Mouse (Mus musculus) heart, postnatal 0 days (tissue): ENCODE measurements around the gene Gfra1. TPM values are rescaled to one million over a fixed set of nuclear protein-coding genes. Genes with fewer than 3 reads are reported as not detected.

Source experiments
- ATAC-seq: fragments of 200-750 bp; cut with Nextera tagmentation; 2 replicates; pipeline ENCODE4 v1.8.0; 2017; ENCODE audit warnings: low read depth, moderate number of reproducible peaks, moderate library complexity; ENCODE audit not compliant: insufficient read depth
- DNase-seq: peaks from one replicate; pipeline ENCODE4 v3.0.0-alpha.2; 2016; ENCODE audit warnings: low spot score
- H3K27ac ChIP-seq: fragments of 300-500 bp; sonication (generic); 2 replicates; pipeline ENCODE4 v1.5.1; 2014; ENCODE audit warnings: low read depth, mild to moderate bottlenecking
- H3K27me3 ChIP-seq: fragments of 300-500 bp; sonication (generic); 2 replicates; pipeline ENCODE4 v1.6.1; 2014; ENCODE audit warnings: low read length, mixed read lengths; ENCODE audit not compliant: control insufficient read depth, insufficient read depth
- H3K36me3 ChIP-seq: fragments of 300-500 bp; sonication (generic); replicated peaks from 2 replicates; pipeline ENCODE4 v1.6.1; 2014; ENCODE audit warnings: low read length, mixed read lengths; ENCODE audit not compliant: control insufficient read depth, insufficient read depth
- H3K4me1 ChIP-seq: fragments of 300-500 bp; sonication (generic); 2 replicates; pipeline ENCODE4 v1.6.1; 2014; ENCODE audit warnings: antibody characterized with exemption; ENCODE audit not compliant: control insufficient read depth, insufficient read depth
- H3K4me2 ChIP-seq: fragments of 300-500 bp; sonication (generic); 2 replicates; pipeline ENCODE4 v1.6.1; 2014; ENCODE audit warnings: low read depth, mild to moderate bottlenecking, low read length, moderate library complexity
- H3K4me3 ChIP-seq: fragments of 300-500 bp; sonication (generic); 2 replicates; pipeline ENCODE4 v1.5.1; 2014; ENCODE audit warnings: low read depth, low read length
- H3K9ac ChIP-seq: fragments of 300-500 bp; sonication (generic); replicated peaks from 2 replicates; pipeline ENCODE4 v1.6.1; 2014; ENCODE audit warnings: low read depth, low read length, mixed read lengths
- H3K9me3 ChIP-seq: fragments of 300-500 bp; sonication (generic); replicated peaks from 2 replicates; pipeline ENCODE4 v1.6.1; 2016; ENCODE audit warnings: low read length; ENCODE audit not compliant: control insufficient read depth
- CTCF ChIP-seq: IDR thresholded peaks from 2 replicates; pipeline ENCODE4 v1.5.1; 2016; ENCODE audit warnings: antibody characterized with exemption, control low read depth, low read depth
- EP300 ChIP-seq: IDR thresholded peaks from 2 replicates; pipeline ENCODE4 v1.6.1; 2016; ENCODE audit warnings: antibody characterized with exemption, low read depth
- WGBS: fragments of 180-500 bp; shearing (Covaris S2); extraction: QIAGEN DNeasy Blood & Tissue Kit; methylation state at CpG from one replicate; pipeline ENCODE4 v1.1.7; 2014; 5-methylcytosine and 5-hydroxymethylcytosine counted together
- polyA plus RNA-seq: library from polyadenylated mRNA; unstranded; fragments of >200 nt; fragmentation: Nextera tagmentation; extraction: Ambion mirVana; gene quantifications from 2 replicates; pipeline ENCODE4 v1.2.1, GENCODE M21; 2015
- total RNA-seq: library from RNA; depleted of rRNA; stranded (reverse); fragments of >200 nt; gene quantifications from 2 replicates; pipeline ENCODE4 v1.2.3, GENCODE M21; 2014; ENCODE audit warnings: low replicate concordance; rRNA removed

Gfra1 gene
- total RNA-seq (0.65 and 5.0 TPM in 2 replicates), polyA plus RNA-seq (0.63 and 0.99 TPM in 2 replicates)

DNA sequence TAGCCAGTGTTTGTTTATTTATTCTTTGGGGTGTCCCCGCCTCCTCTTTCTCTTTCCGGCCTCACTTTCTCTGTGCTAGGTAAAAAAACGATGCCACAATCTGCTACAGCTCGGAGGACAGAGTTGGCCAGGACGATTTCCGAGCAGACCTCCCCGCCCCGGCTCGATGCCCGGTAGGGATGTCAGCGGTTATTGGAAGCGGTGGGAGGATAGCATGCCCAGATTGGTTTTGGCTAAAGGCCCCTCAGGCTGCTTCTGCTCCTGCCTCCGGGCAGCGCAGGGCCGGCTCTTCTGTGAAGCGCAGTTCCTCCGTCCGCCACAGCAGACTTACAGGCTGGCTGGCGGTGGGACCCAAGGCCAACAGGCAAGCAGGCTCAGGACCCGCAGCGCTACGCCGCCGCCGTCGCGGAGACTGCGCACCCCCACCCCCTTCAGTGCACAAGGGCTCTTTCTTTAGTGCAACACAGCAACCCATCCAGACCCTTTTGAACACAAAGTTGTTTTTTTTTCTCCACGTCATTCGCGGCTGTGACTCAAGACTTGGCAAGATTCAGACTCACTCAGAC is at the start of gene Gfra1:
Gfra1 (minus strand) TSS at position 414 of the 566 bp plus-strand sequence.
- H3K27me3 ChIP-seq, result peaks cover 71% of the 10 kb centered on the region
- H3K4me2 ChIP-seq, result peak within 1 kb of the TSS; percentile 97
- under 1% methylated on average over 31 of the region's 31 CpGs for whole genome bisulfite sequencing
- peak within 1 kb of the TSS; percentile 61 for H3K4me3 ChIP-seq
- TF ChIP-seq EP300, result no peak
- TF ChIP-seq CTCF, result 0 out of 2 replicates have a peak, but pooled peaks have one; percentile 8
- no peaks in the 10 kb centered on the region for H3K36me3 ChIP-seq
- peaks cover 15% of the 10 kb centered on the region for H3K4me1 ChIP-seq
- peak; percentile 34; the same call in 1 of the 2 replicates for ATAC-seq
- H3K9me3 ChIP-seq, result no peaks in the 10 kb centered on the region
- H3K9ac ChIP-seq, result peak within 1 kb of the TSS; percentile 40; the same call in 1 of the 2 replicates
- peak; percentile 30 for DNase-seq
- no peak within 1 kb of the TSS for H3K27ac ChIP-seq

DNA sequence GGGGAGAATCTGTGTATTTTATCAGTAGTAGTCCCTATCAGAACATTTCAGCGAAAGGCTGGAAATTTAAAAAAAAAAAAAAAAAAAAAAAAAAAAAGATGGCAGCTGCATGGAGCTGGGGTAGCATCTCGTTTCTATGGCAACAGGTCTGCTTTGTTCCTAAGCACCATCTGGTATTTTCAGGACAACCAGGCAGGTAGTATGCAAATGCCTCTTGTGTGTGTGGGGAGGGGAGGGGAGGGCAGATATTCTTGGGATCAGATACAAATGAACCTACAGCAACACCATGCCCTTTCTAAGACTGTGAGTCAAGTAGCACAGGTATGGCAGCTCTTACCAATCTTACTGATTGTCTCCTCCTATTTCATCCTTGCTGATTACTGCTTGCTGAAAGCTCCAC is 44.3 kb upstream of the Gfra1 start:
- 83% methylated on average over 2 of the region's 2 CpGs for WGBS
- Histone ChIP-seq H3K27me3 (no peaks in the 10 kb centered on the region), H3K9me3 (no peaks in the 10 kb centered on the region), H3K4me1 (no peaks in the 10 kb centered on the region), H3K27ac (no peak overlapping the region), H3K4me2 (no peak overlapping the region), H3K36me3 (no peaks in the 10 kb centered on the region), H3K9ac (no peak overlapping the region), H3K4me3 (no peak overlapping the region)
- TF ChIP-seq CTCF (no peak), EP300 (no peak)
- ATAC-seq (no peak), DNase-seq (no peak)

- peak; percentile 7 for DNase-seq
Observed at GRCm38 (mm10) chr19:58499420-58499966, 43.8 kb upstream of the Gfra1 start.

DNA sequence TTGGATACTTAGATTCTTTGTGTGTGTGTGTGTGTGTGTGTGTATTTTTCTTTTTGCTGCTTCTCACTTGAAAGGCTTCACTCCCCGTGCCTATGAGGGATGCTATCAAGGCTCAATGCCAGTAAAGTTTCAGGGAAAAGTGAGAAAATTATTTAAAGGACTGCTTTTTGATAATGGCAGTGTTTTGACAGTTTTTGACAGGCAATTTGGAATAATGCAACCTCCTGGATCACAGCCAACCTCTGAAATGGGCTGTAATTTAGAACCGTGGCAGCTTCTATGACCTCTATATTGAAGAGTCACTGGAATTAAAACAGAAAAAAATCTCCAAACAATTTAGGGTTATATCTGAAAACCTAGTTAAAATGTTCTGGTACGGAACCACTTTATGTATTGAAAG is 41.4 kb upstream of the Gfra1 start:
- ATAC-seq, result no peak

More at GRCm38 (mm10) chr19:58499420-58499966, 43.8 kb upstream of the Gfra1 start:
- H3K9ac ChIP-seq, result no peak overlapping the region
- no peaks in the 10 kb centered on the region for H3K4me1 ChIP-seq
- H3K27ac ChIP-seq, result no peak overlapping the region
- no peak for ATAC-seq
- no peak overlapping the region for H3K4me3 ChIP-seq
- H3K27me3 ChIP-seq, result no peaks in the 10 kb centered on the region
- no peaks in the 10 kb centered on the region for H3K36me3 ChIP-seq
- no peaks in the 10 kb centered on the region for H3K9me3 ChIP-seq
- WGBS, result 50% methylated on average over 3 of the region's 3 CpGs
- no peak overlapping the region for H3K4me2 ChIP-seq
- TF ChIP-seq EP300, result no peak
- no peak for TF ChIP-seq CTCF

DNA sequence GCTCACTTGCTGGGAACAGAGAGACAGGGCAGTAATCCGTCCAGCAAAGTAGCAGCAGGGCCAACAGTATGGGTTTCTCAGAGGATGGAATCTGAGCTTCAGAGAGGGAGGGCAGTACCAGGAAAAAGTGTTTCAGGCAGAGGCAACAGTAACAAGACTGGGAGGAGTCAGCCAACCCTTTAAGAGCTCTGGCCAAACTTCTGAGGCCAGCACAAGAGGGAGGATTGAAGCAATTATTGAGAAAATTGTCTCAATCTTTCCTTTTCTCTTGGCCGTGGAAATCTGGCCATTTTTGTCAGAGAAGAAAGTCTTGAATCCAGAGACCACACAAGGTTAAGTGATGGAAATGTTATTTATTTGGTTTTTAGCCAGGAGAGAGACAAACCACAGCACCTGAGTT is 31.0 kb upstream of the Gfra1 start:
- H3K36me3 ChIP-seq, result no peaks in the 10 kb centered on the region
- no peaks in the 10 kb centered on the region for H3K27me3 ChIP-seq
- H3K9me3 ChIP-seq, result no peaks in the 10 kb centered on the region; the same call in 1 of the 2 replicates
- DNase-seq (no peak), ATAC-seq (no peak)
- H3K4me1 ChIP-seq, result no peaks in the 10 kb centered on the region
- H3K9ac ChIP-seq, result no peak overlapping the region
- 52% methylated on average over 2 of the region's 2 CpGs for WGBS
- no peak overlapping the region for H3K4me3 ChIP-seq
- no peak overlapping the region for H3K27ac ChIP-seq
- no peak for TF ChIP-seq EP300
- TF ChIP-seq CTCF, result no peak
- no peak overlapping the region for H3K4me2 ChIP-seq

More for the DNA sequence above, 41.4 kb upstream of the Gfra1 start:
- Histone ChIP-seq H3K9me3 (no peaks in the 10 kb centered on the region), H3K4me2 (no peak overlapping the region), H3K36me3 (no peaks in the 10 kb centered on the region), H3K27me3 (no peaks in the 10 kb centered on the region), H3K4me3 (no peak overlapping the region), H3K4me1 (no peaks in the 10 kb centered on the region), H3K9ac (no peak overlapping the region), H3K27ac (no peak overlapping the region)
- WGBS, result 53% methylated on average over 3 of the region's 3 CpGs
- DNase-seq, result no peak
- no peak for TF ChIP-seq EP300
- no peak for TF ChIP-seq CTCF
